Mouse (Mus musculus): Measurements from ENCODE around the gene Esrrg. TPM values are rescaled to one million over a fixed set of nuclear protein-coding genes. Genes with fewer than 3 reads are reported as not detected.
A peak's percentile ranks its signal among the peaks of the same experiment; 100 is the strongest.

The Esrrg gene
- polyA plus RNA-seq, 1 experiment from 2014 or later, result 31.6 TPM

- no peaks in the 10 kb centered on the region for H3K9me3 ChIP-seq (replicated peaks)
- H3K4me2 ChIP-seq, result peak overlapping the region; percentile 89
- under 1% methylated on average over 72 of the region's 72 CpGs for WGBS
- H3K4me3 ChIP-seq (replicated peaks), result peak overlapping the region; percentile 47
- no peak for ATAC-seq (ENCODE audit: low FRiP score)
- no peaks in the 10 kb centered on the region for H3K36me3 ChIP-seq
- peaks cover 77% of the 10 kb centered on the region for H3K27me3 ChIP-seq (replicated peaks)
- no peak overlapping the region for H3K27ac ChIP-seq (replicated peaks)
- peak overlapping the region; percentile 34; the same call in 1 of the 2 replicates for H3K9ac ChIP-seq (replicated peaks)
- peaks cover 60% of the 10 kb centered on the region for H3K4me1 ChIP-seq
Observed at GRCm38 (mm10) chr1:187609021-187609852, 646 bp downstream of the Esrrg start.

GRCm38 (mm10) chr1:187609853-187610230 is 1.3 kb downstream of the Esrrg start:
- 3% methylated on average over 16 of the region's 16 CpGs for WGBS
- Histone ChIP-seq H3K9ac (replicated peaks) (peak overlapping the region; percentile 34; the same call in 1 of the 2 replicates), H3K4me2 (peak overlapping the region; percentile 89), H3K27ac (replicated peaks) (no peak overlapping the region), H3K9me3 (replicated peaks) (no peaks in the 10 kb centered on the region), H3K36me3 (no peaks in the 10 kb centered on the region), H3K27me3 (replicated peaks) (peaks cover 71% of the 10 kb centered on the region), H3K4me3 (replicated peaks) (peak overlapping the region; percentile 47), H3K4me1 (peaks cover 54% of the 10 kb centered on the region)
- ATAC-seq (ENCODE audit: low FRiP score), result no peak

- peaks cover 69% of the 10 kb centered on the region for H3K27me3 ChIP-seq (replicated peaks)
- ATAC-seq (ENCODE audit: low FRiP score), result no peak
- H3K27ac ChIP-seq (replicated peaks), result no peak overlapping the region
- H3K9me3 ChIP-seq (replicated peaks), result no peaks in the 10 kb centered on the region
- H3K4me2 ChIP-seq, result no peak overlapping the region; the same call in 1 of the 2 replicates
- peaks cover 48% of the 10 kb centered on the region for H3K4me1 ChIP-seq
- no peak overlapping the region for H3K4me3 ChIP-seq (replicated peaks)
- WGBS, result 38% methylated on average over 8 of the region's 9 CpGs
- H3K36me3 ChIP-seq, result no peaks in the 10 kb centered on the region
- H3K9ac ChIP-seq (replicated peaks), result no peak overlapping the region
Observed at GRCm38 (mm10) chr1:187610336-187610948, 1.9 kb downstream of the Esrrg start.

- Histone ChIP-seq H3K9me3 (replicated peaks) (no peaks in the 10 kb centered on the region), H3K9ac (replicated peaks) (no peak overlapping the region), H3K36me3 (no peaks in the 10 kb centered on the region), H3K4me3 (replicated peaks) (no peak overlapping the region), H3K27ac (replicated peaks) (no peak overlapping the region), H3K4me1 (peaks cover 33% of the 10 kb centered on the region), H3K4me2 (no peak overlapping the region), H3K27me3 (replicated peaks) (peaks cover 55% of the 10 kb centered on the region)
- WGBS, result 53% methylated on average over 5 of the region's 5 CpGs
- no peak for ATAC-seq (ENCODE audit: low FRiP score)
Observed at GRCm38 (mm10) chr1:187611925-187612324, 3.3 kb downstream of the Esrrg start.

- H3K27ac ChIP-seq (replicated peaks), result no peak overlapping the region
- no peaks in the 10 kb centered on the region for H3K36me3 ChIP-seq
- WGBS, result 76% methylated on average over 3 of the region's 3 CpGs
- peaks cover 20% of the 10 kb centered on the region for H3K4me1 ChIP-seq
- H3K9ac ChIP-seq (replicated peaks), result no peak overlapping the region
- no peaks in the 10 kb centered on the region for H3K9me3 ChIP-seq (replicated peaks)
- no peak overlapping the region for H3K4me3 ChIP-seq (replicated peaks)
- no peak overlapping the region for H3K4me2 ChIP-seq
- peaks cover 41% of the 10 kb centered on the region for H3K27me3 ChIP-seq (replicated peaks)
- ATAC-seq (ENCODE audit: low FRiP score), result no peak
Observed at GRCm38 (mm10) chr1:187613277-187613676, 4.7 kb downstream of the Esrrg start.

GRCm38 (mm10) chr1:187623981-187624380 is 15.4 kb downstream of the Esrrg start:
- no peak overlapping the region for H3K4me2 ChIP-seq
- H3K4me3 ChIP-seq (replicated peaks), result no peak overlapping the region
- 85% methylated on average over 3 of the region's 3 CpGs for WGBS
- H3K27ac ChIP-seq (replicated peaks), result no peak overlapping the region
- no peak overlapping the region for H3K9ac ChIP-seq (replicated peaks)
- H3K27me3 ChIP-seq (replicated peaks), result no peaks in the 10 kb centered on the region
- ATAC-seq (ENCODE audit: low FRiP score), result no peak
- H3K4me1 ChIP-seq, result no peaks in the 10 kb centered on the region
- no peaks in the 10 kb centered on the region for H3K36me3 ChIP-seq
- H3K9me3 ChIP-seq (replicated peaks), result no peaks in the 10 kb centered on the region

- no peak overlapping the region for H3K27ac ChIP-seq (replicated peaks)
- no peak overlapping the region for H3K4me2 ChIP-seq
- H3K9ac ChIP-seq (replicated peaks), result no peak overlapping the region
- H3K36me3 ChIP-seq, result no peaks in the 10 kb centered on the region
- H3K9me3 ChIP-seq (replicated peaks), result no peaks in the 10 kb centered on the region
- 84% methylated on average over 8 of the region's 8 CpGs for WGBS
- H3K4me1 ChIP-seq, result no peaks in the 10 kb centered on the region
- H3K27me3 ChIP-seq (replicated peaks), result no peaks in the 10 kb centered on the region
- no peak for ATAC-seq (ENCODE audit: low FRiP score)
- no peak overlapping the region for H3K4me3 ChIP-seq (replicated peaks)
Observed at GRCm38 (mm10) chr1:187630361-187630760, 21.8 kb downstream of the Esrrg start.

- H3K36me3 ChIP-seq, result no peaks in the 10 kb centered on the region
- H3K9ac ChIP-seq (replicated peaks), result no peak overlapping the region
- H3K27ac ChIP-seq (replicated peaks), result no peak overlapping the region
- no peak overlapping the region for H3K4me2 ChIP-seq
- 84% methylated on average over 8 of the region's 8 CpGs for WGBS
- no peaks in the 10 kb centered on the region for H3K27me3 ChIP-seq (replicated peaks)
- H3K9me3 ChIP-seq (replicated peaks), result no peaks in the 10 kb centered on the region
- no peak for ATAC-seq (ENCODE audit: low FRiP score)
- H3K4me3 ChIP-seq (replicated peaks), result no peak overlapping the region
- H3K4me1 ChIP-seq, result no peaks in the 10 kb centered on the region
Observed at GRCm38 (mm10) chr1:187631486-187631885, 22.9 kb downstream of the Esrrg start.

- H3K27me3 ChIP-seq (replicated peaks), result no peaks in the 10 kb centered on the region
- H3K4me3 ChIP-seq (replicated peaks), result no peak overlapping the region
- no peak overlapping the region for H3K4me2 ChIP-seq
- H3K36me3 ChIP-seq, result no peaks in the 10 kb centered on the region
- H3K9me3 ChIP-seq (replicated peaks), result no peaks in the 10 kb centered on the region
- H3K9ac ChIP-seq (replicated peaks), result no peak overlapping the region
- no peak overlapping the region for H3K27ac ChIP-seq (replicated peaks)
- ATAC-seq (ENCODE audit: low FRiP score), result no peak
- 88% methylated on average over 8 of the region's 8 CpGs for WGBS
- peaks cover 9% of the 10 kb centered on the region for H3K4me1 ChIP-seq
Observed at GRCm38 (mm10) chr1:187645258-187645657, 36.7 kb downstream of the Esrrg start.

GRCm38 (mm10) chr1:187648551-187648950 is 40.0 kb downstream of the Esrrg start:
- no peak for ATAC-seq (ENCODE audit: low FRiP score)
- Histone ChIP-seq H3K4me1 (peaks cover 28% of the 10 kb centered on the region), H3K27ac (replicated peaks) (no peak overlapping the region), H3K4me3 (replicated peaks) (no peak overlapping the region), H3K36me3 (no peaks in the 10 kb centered on the region), H3K4me2 (no peak overlapping the region), H3K9ac (replicated peaks) (no peak overlapping the region), H3K27me3 (replicated peaks) (no peaks in the 10 kb centered on the region), H3K9me3 (replicated peaks) (no peaks in the 10 kb centered on the region)
- 95% methylated on average over 8 of the region's 8 CpGs for WGBS

GRCm38 (mm10) chr1:187649871-187650270 is 41.3 kb downstream of the Esrrg start:
- H3K4me2 ChIP-seq, result peak overlapping the region; percentile 88
- no peak overlapping the region for H3K27ac ChIP-seq (replicated peaks)
- H3K4me3 ChIP-seq (replicated peaks), result no peak overlapping the region
- 47% methylated on average over 5 of the region's 5 CpGs for WGBS
- H3K36me3 ChIP-seq, result no peaks in the 10 kb centered on the region
- no peaks in the 10 kb centered on the region for H3K9me3 ChIP-seq (replicated peaks)
- H3K4me1 ChIP-seq, result peaks cover 28% of the 10 kb centered on the region
- no peak overlapping the region for H3K9ac ChIP-seq (replicated peaks)
- no peaks in the 10 kb centered on the region for H3K27me3 ChIP-seq (replicated peaks)
- no peak for ATAC-seq (ENCODE audit: low FRiP score)
